Mouse (Mus musculus): ENCODE measurements at regions not wholly inside any gene's neighbourhood (a gene's known extent, or its start where the extent isn't known, plus 50 kb on each side); places are given as distances from the start of the nearest gene placed in this dataset. TPM values are rescaled to one million over a fixed set of nuclear protein-coding genes. Genes with fewer than 3 reads are reported as not detected.

DNA sequence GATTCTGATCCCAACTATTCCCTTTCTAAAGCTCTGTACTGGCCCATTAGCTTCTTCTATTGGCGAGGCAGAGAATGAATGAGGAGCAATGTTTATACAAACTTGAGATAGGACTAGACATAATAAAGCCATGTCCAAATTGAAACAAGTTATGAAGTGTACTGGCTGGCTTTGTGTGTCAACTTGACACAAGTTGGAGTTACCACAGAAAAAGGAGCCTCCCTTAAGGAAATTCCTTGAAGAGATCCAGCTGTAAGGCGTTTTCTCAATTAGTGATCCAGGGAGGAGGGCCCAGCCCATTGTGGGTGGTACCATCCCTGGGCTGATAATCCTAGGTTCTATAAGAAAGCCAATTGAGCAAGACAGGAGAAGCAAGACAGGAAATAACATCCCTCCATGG is 135.9 kb upstream of the Cr2 start:
- H3K9ac ChIP-seq, result no peak overlapping the region

DNA sequence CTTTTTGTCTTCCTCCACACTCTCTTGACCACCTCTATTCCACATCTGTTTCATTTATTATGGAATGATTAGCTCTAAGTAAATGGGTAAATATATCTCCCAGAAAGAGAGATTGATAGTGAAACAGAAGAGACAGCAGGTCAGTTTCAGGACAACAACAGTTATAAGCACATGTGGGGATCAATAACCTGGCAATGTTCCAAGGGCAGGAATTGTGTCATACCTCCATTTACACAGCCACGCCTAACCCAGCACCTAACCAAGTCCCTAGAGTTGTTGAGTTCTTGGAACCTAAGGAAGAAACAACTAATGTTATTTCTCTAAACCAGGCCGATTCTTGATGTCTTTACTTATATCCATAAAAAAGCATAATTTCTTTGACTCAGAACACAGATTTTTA is 108.6 kb upstream of the Cr2 start:
- H3K9ac ChIP-seq, result no peak overlapping the region
- 94% methylated on average over 2 of the region's 2 CpGs for WGBS

More for the DNA sequence above, 135.9 kb upstream of the Cr2 start:
- no peaks in the 10 kb centered on the region for H3K4me1 ChIP-seq (replicated peaks)
- H3K4me3 ChIP-seq, result no peak overlapping the region
- ATAC-seq (ENCODE audit: low FRiP score), result no peak
- no peaks in the 10 kb centered on the region for H3K9me3 ChIP-seq
- H3K27ac ChIP-seq, result no peak overlapping the region
- 72% methylated on average over 2 of the region's 2 CpGs for WGBS
- H3K4me2 ChIP-seq, result no peak overlapping the region
- H3K27me3 ChIP-seq, result no peaks in the 10 kb centered on the region
- H3K36me3 ChIP-seq, result no peaks in the 10 kb centered on the region

DNA sequence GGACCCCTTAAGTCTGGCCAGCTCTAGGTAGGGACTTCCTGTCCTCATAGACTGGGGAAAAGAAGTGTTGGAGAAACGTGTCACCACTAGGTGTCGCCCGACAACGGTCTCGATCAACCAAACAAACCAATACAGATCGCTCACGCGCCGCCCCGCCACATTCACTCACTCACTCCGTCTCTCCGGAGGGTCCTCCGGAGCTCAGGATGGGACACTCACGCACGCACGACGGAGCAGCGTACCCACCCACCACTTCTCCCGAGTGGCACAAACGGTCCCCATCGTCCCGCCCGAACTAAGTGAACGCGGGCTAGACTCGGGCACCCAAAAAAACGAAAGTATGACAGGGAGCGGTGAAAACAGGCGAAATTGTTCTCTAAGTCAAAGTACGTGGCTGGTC is 65.0 kb upstream of the Cr2 start:
- Histone ChIP-seq H3K9ac (no peak overlapping the region), H3K4me1 (replicated peaks) (no peaks in the 10 kb centered on the region), H3K4me3 (no peak overlapping the region), H3K4me2 (no peak overlapping the region), H3K27me3 (no peaks in the 10 kb centered on the region), H3K27ac (no peak overlapping the region), H3K9me3 (no peaks in the 10 kb centered on the region), H3K36me3 (no peaks in the 10 kb centered on the region)
- no peak for ATAC-seq (ENCODE audit: low FRiP score)
- WGBS, result 4% methylated on average over 30 of the region's 30 CpGs

More for the DNA sequence above, 108.6 kb upstream of the Cr2 start:
- H3K4me2 ChIP-seq, result no peak overlapping the region
- no peaks in the 10 kb centered on the region for H3K36me3 ChIP-seq
- no peaks in the 10 kb centered on the region for H3K9me3 ChIP-seq
- no peaks in the 10 kb centered on the region for H3K27me3 ChIP-seq
- H3K4me1 ChIP-seq (replicated peaks), result no peaks in the 10 kb centered on the region
- H3K27ac ChIP-seq, result no peak overlapping the region
- ATAC-seq (ENCODE audit: low FRiP score), result no peak
- no peak overlapping the region for H3K4me3 ChIP-seq

DNA sequence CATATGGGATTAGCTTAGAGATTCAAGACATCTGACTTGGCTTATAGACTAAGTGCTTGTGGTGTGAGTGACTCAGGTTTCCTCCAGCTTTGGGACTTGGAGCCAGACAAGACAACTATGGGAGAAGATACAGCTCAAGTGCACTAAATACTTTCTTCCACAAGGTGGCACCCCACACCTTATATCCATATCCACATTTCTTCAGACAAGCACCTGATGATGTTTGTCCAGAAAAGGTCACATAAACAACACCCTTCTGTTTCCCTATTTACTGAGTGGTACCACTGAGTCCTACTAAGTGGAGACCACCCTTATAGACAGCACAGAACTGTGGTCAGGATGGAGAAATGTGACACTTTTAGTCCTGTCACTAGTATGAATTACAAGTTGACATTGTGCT is 56.1 kb upstream of the Cr2 start:
- H3K4me3 ChIP-seq, result no peak overlapping the region

DNA sequence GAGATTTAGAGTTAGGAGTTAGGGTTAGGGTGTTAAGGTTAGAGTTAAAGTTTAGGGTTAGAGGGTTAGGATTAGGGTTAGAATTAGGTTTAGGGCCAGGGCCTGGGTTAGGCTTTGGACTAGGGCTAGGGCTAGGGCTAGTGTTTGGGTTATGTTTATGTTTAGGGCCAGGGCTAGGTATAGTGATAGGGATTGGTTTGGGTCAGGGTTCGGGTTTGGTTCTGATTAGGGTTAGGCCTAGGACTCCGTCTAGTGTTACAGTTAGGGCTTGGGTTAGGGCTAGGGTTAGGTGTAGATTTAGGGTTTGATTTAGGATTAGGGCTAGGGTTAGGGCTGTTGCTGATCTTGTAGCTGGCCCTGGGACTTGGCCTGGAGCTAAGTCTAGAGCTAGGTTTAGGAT is 50.5 kb upstream of the Cr2 start:
- no peak overlapping the region for H3K27ac ChIP-seq
- H3K4me2 ChIP-seq, result no peak overlapping the region
- WGBS, result 88% methylated on average over 2 of the region's 2 CpGs
- no peaks in the 10 kb centered on the region for H3K4me1 ChIP-seq (replicated peaks)
- ATAC-seq (ENCODE audit: low FRiP score), result peak; percentile 36; the same call in 1 of the 2 replicates
- no peaks in the 10 kb centered on the region for H3K36me3 ChIP-seq
- no peak overlapping the region for H3K9ac ChIP-seq
- no peaks in the 10 kb centered on the region for H3K9me3 ChIP-seq
- H3K27me3 ChIP-seq, result no peaks in the 10 kb centered on the region
- H3K4me3 ChIP-seq, result no peak overlapping the region

More for the DNA sequence above, 56.1 kb upstream of the Cr2 start:
- Histone ChIP-seq H3K4me2 (no peak overlapping the region), H3K9me3 (no peaks in the 10 kb centered on the region), H3K4me1 (replicated peaks) (no peaks in the 10 kb centered on the region), H3K27me3 (no peaks in the 10 kb centered on the region), H3K9ac (no peak overlapping the region), H3K27ac (no peak overlapping the region), H3K36me3 (no peaks in the 10 kb centered on the region)
- peak; percentile 24; the same call in 1 of the 2 replicates for ATAC-seq (ENCODE audit: low FRiP score)

Small RNA genes lying in the stretch of these regions (microRNA-seq; reads per million reads assigned to microRNA genes)
- gene Gm24802, result not detected

Measured in hindbrain, embryonic 13.5 days (tissue).